Mouse (Mus musculus) C2C12 (cell line): Measurements from ENCODE around the gene Kcne3.

Experiments
- CEBPB ChIP-seq: IDR thresholded peaks from one replicate; pipeline ENCODE4 v1.6.1; 2011; ENCODE audit warnings: low read depth, mild to moderate bottlenecking, control low read depth, moderate library complexity
- CTCF ChIP-seq: IDR thresholded peaks from one replicate; pipeline ENCODE4 v1.5.1; 2011; ENCODE audit not compliant: control insufficient read depth, insufficient read depth, insufficient read length
- FOSL1 ChIP-seq: IDR thresholded peaks from one replicate; pipeline ENCODE4 v1.8.0; 2011; ENCODE audit warnings: mild to moderate bottlenecking, low read length; ENCODE audit not compliant: poor library complexity, insufficient read depth, severe bottlenecking
- MAX ChIP-seq: IDR thresholded peaks from one replicate; pipeline ENCODE4 v1.6.1; 2011; ENCODE audit warnings: mild to moderate bottlenecking, control low read depth
- MYOG ChIP-seq: IDR thresholded peaks from one replicate; pipeline ENCODE4 v1.6.1; 2011; ENCODE audit not compliant: control insufficient read depth, insufficient read length; ENCODE audit errors: extremely low read depth
- USF1 ChIP-seq: IDR thresholded peaks from one replicate; pipeline ENCODE4 v1.6.1; 2011; ENCODE audit warnings: low read depth, mild to moderate bottlenecking, control low read depth, moderate library complexity

GRCm38 (mm10) chr7:100179836-100180407 is 3.6 kb downstream of the Kcne3 start:
- TF ChIP-seq CTCF (no peak), MAX (no peak), USF1 (no peak), CEBPB (no peak), MYOG (no peak), FOSL1 (no peak)
